Comparison of ENCODE assay signal across 8 mouse cellular contexts in the genomic region with DNA sequence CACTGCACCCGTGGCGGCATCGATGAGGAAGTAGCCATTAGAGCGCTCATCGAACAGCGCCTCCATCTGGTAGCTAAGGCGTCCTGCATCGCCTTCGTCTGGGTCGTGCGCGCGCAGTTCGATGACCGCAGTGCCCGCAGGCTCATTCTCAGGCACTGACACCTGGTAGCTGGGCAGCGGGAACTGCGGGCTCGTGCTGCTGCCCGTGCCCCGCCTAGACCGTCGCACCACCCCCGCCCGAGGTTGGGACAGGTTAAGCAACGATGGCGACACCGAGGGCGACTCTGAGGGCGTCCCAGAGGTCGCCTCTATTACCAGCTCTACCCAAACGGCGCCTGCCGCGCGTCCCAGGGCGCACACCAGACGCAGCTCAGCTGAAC. TPM values are rescaled to one million over a fixed set of nuclear protein-coding genes. Genes with fewer than 3 reads are reported as not detected.
DNase-seq lines count a peak whose midpoint lies in the region; ATAC-seq and TF ChIP-seq lines count a peak whose summit lies in the region.

No protein-coding gene starts in this region.

- peak overlapping the region; percentile 73 for H3K27ac ChIP-seq in forebrain, embryonic 15.5 days (replicated peaks)
- H3K27ac ChIP-seq in kidney, postnatal 0 days: peak overlapping the region; percentile 91
- H3K27ac ChIP-seq in stomach, postnatal 0 days (replicated peaks): peak overlapping the region; percentile 92

- H3K36me3 ChIP-seq in forebrain, embryonic 15.5 days: peaks cover 13% of the 10 kb centered on the region; the same call in 1 of the 2 replicates
- H3K36me3 ChIP-seq in kidney, postnatal 0 days (ENCODE audit: insufficient read depth, low read length): peaks cover 7% of the 10 kb centered on the region; the same call in 1 of the 2 replicates
- no peaks in the 10 kb centered on the region for H3K36me3 ChIP-seq in stomach, postnatal 0 days (ENCODE audit: control insufficient read depth, insufficient read depth, low read length)

- DNase-seq in adrenal gland, adult (ENCODE audit: inconsistent age in 2 of 2, low spot score in 1 of 2): peak; percentile 46 to 73
- no peak for DNase-seq in adrenal gland, adult 8-10 months
- peak; percentile 72 for DNase-seq in CD4-positive helper T cell, adult 2 months (ENCODE audit: low read depth, low spot score)
- peak; percentile 63 for DNase-seq in kidney, postnatal 0 days (ENCODE audit: low spot score)
- DNase-seq in lung, postnatal 4 days: peak; percentile 67
- DNase-seq in stomach, postnatal 0 days (ENCODE audit: low spot score): peak; percentile 82

- peak; percentile 74 for TF ChIP-seq CTCF in kidney, postnatal 0 days (IDR thresholded peaks at IDR 0.05; ENCODE audit: low read depth)
- peak; percentile 79 for TF ChIP-seq CTCF in stomach, postnatal 0 days (IDR thresholded peaks at IDR 0.05; ENCODE audit: low read depth)

- H3K4me1 ChIP-seq in forebrain, embryonic 15.5 days: peaks cover 56% of the 10 kb centered on the region
- peaks cover 13% of the 10 kb centered on the region; the same call in 1 of the 2 replicates for H3K4me1 ChIP-seq in kidney, postnatal 0 days (replicated peaks; ENCODE audit: insufficient read depth, low read length)
- no peaks in the 10 kb centered on the region for H3K4me1 ChIP-seq in stomach, postnatal 0 days (replicated peaks; ENCODE audit: control insufficient read depth, insufficient read depth)

- H3K27me3 ChIP-seq in forebrain, embryonic 15.5 days: peaks cover 15% of the 10 kb centered on the region; the same call in 1 of the 2 replicates
- no peaks in the 10 kb centered on the region for H3K27me3 ChIP-seq in kidney, postnatal 0 days (ENCODE audit: insufficient read depth, low read length)
- no peaks in the 10 kb centered on the region for H3K27me3 ChIP-seq in stomach, postnatal 0 days (ENCODE audit: control insufficient read depth, insufficient read depth, low read length)

- peak overlapping the region; percentile 91 for H3K4me2 ChIP-seq in forebrain, embryonic 15.5 days (replicated peaks)
- H3K4me2 ChIP-seq in kidney, postnatal 0 days (ENCODE audit: low read length): peak overlapping the region; percentile 89
- peak overlapping the region; percentile 72 for H3K4me2 ChIP-seq in stomach, postnatal 0 days (replicated peaks; ENCODE audit: low read depth)

- peak overlapping the region; percentile 62 for H3K9ac ChIP-seq in forebrain, embryonic 15.5 days (replicated peaks)
- H3K9ac ChIP-seq in kidney, postnatal 0 days (ENCODE audit: low read depth, low read length): peak overlapping the region; percentile 73
- H3K9ac ChIP-seq in stomach, postnatal 0 days (ENCODE audit: low read length): peak overlapping the region; percentile 72

- H3K4me3 ChIP-seq in forebrain, embryonic 15.5 days: peak overlapping the region; percentile 69
- H3K4me3 ChIP-seq in kidney, postnatal 0 days (replicated peaks; ENCODE audit: low read depth, low read length): peak overlapping the region; percentile 73
- H3K4me3 ChIP-seq in stomach, postnatal 0 days (ENCODE audit: low read depth, low read length): peak overlapping the region; percentile 56

- WGBS in forebrain, embryonic 15.5 days: under 1% methylated on average over 38 of the region's 38 CpGs
- WGBS in kidney, postnatal 0 days: 1% methylated on average over 38 of the region's 38 CpGs
- whole genome bisulfite sequencing in stomach, postnatal 0 days: 2% methylated on average over 38 of the region's 38 CpGs

- no peak for TF ChIP-seq EP300 in stomach, postnatal 0 days (optimal IDR thresholded peaks at IDR 0.05)

- no peaks in the 10 kb centered on the region for H3K9me3 ChIP-seq in forebrain, embryonic 15.5 days
- no peaks in the 10 kb centered on the region for H3K9me3 ChIP-seq in kidney, postnatal 0 days (replicated peaks; ENCODE audit: low read length)
- no peaks in the 10 kb centered on the region for H3K9me3 ChIP-seq in stomach, postnatal 0 days (ENCODE audit: control insufficient read depth, low read length)

- peak; percentile 24 for ATAC-seq in forebrain, embryonic 15.5 days (replicated peaks)
- ATAC-seq in kidney, postnatal 0 days (replicated peaks; ENCODE audit: low FRiP score, low read depth): peak; percentile 11; the same call in 1 of the 2 replicates
- ATAC-seq in stomach, postnatal 0 days (ENCODE audit: low FRiP score, low TSS enrichment): peak; percentile 9; the same call in 1 of the 2 replicates
- ATAC-seq in monocyte, adult 5-6 weeks (replicated peaks; ENCODE audit: insufficient number of reproducible peaks, low FRiP score, low TSS enrichment, poor library complexity, severe bottlenecking): no peak; the same call in 1 of the 2 replicates

RNA-seq across cellular contexts. Expression of a gene that starts 0.8 kb away (rescaled TPM):
- total RNA-seq in adrenal gland, adult 8-10 months (2022): 10 to 100 TPM in 2 of 4 experiments, 1 to 10 TPM in 2; 5.2 to 16.1 (median 8.7) TPM
- 5.8 and 7.2 TPM in 2 replicates for polyA plus RNA-seq in forebrain, embryonic 15.5 days (2015; fragmentation: Nextera tagmentation; extraction: Ambion mirVana)
- polyA plus RNA-seq in kidney, postnatal 0 days (2015; fragmentation: Nextera tagmentation; extraction: Ambion mirVana): 2.9 TPM in 2 replicates
- 2.0 and 2.2 TPM in 2 replicates for polyA plus RNA-seq in stomach, postnatal 0 days (2015; fragmentation: Nextera tagmentation; extraction: Ambion mirVana)
- total RNA-seq in monocyte, adult 5-6 weeks (2017): 0.11 to 2.1 TPM (median 0.76 TPM) in 3 replicates

RNA-seq across cellular contexts. Expression of a gene that starts 24.7 kb away (rescaled TPM):
- 10 to 100 TPM; 15.4 to 22.2 (median 17.5) TPM for total RNA-seq in adrenal gland, adult 8-10 months (2022)
- polyA plus RNA-seq in forebrain, embryonic 15.5 days (2015; fragmentation: Nextera tagmentation; extraction: Ambion mirVana): 48.8 and 52.9 TPM in 2 replicates
- 13.3 and 13.5 TPM in 2 replicates for polyA plus RNA-seq in kidney, postnatal 0 days (2015; fragmentation: Nextera tagmentation; extraction: Ambion mirVana)
- 11.1 and 11.4 TPM in 2 replicates for polyA plus RNA-seq in stomach, postnatal 0 days (2015; fragmentation: Nextera tagmentation; extraction: Ambion mirVana)
- 112 to 191 TPM (median 137 TPM) in 3 replicates for total RNA-seq in monocyte, adult 5-6 weeks (2017)
